Mouse (Mus musculus) G1E-ER4 (cell line): Measurements from ENCODE around the gene Fastkd5. TPM values are rescaled to one million over a fixed set of nuclear protein-coding genes. Genes with fewer than 3 reads are reported as not detected.

Source experiments
- GATA1 ChIP-seq: IDR thresholded peaks from one replicate; pipeline ENCODE4 v1.8.0; 2012; ENCODE audit warnings: low read length, inconsistent platforms
- polyA plus RNA-seq: library from polyadenylated mRNA; stranded (reverse); fragments of >175 nt; gene quantifications from 2 replicates; pipeline ENCODE4 v1.2.3, GENCODE M21; 2012

Gene Fastkd5
- 1.1 TPM in 2 replicates for polyA plus RNA-seq

GRCm38 (mm10) chr2:130629839-130630203, at the start of gene Fastkd5, which contains the start of gene Ubox5:
TSS of gene Fastkd5 (minus strand) at chr2:130630027.
TSS of gene Ubox5 (minus strand) at chr2:130630038.
- no peak for TF ChIP-seq GATA1

DNA sequence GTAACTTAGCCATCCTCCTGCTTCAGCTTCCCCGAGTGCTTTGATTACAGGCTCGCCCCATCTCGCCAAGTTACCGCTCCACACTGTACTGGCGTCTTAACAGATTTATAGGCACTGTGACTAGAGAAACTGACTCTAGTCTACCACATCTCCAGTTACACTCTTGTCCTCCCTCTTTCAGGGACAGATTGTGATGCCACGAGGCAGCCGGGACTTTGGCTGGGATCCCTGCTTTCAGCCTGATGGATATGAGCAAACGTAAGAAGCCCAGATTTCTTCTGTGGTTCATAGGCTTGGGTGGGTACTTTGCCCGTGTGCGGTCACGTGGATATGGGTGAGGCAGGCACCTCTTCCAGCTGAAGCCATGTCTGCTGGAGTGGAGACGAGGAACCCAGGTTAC, 49.3 kb upstream of the Fastkd5 start:
- TF ChIP-seq GATA1: no peak

GRCm38 (mm10) chr2:130677211-130677610, 47.4 kb upstream of the Fastkd5 start:
- TF ChIP-seq GATA1: no peak

DNA sequence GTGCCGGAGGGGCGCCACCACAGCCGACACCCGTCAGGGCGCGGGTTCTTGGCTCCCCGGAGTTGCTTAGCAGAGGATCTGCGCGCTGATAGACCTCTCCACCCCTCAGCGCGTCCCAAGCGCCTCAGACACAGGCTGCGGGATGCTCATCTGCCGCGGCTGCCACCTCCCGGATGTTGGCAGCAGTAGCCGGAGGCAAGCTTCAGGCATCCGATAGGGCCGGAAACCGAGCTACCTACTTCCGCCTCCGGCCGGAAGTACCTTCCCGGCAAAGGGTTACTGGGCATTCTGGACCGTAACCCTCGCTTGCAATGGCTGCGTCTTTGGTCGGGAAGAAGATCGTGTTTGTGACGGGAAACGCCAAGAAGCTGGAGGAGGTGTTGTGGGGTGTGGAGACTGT, 37.7 kb upstream of the Fastkd5 start, which contains the start of gene Itpa:
TSS of gene Itpa (plus strand) at position 52 of the 400 bp plus-strand sequence.
- TF ChIP-seq GATA1: no peak

DNA sequence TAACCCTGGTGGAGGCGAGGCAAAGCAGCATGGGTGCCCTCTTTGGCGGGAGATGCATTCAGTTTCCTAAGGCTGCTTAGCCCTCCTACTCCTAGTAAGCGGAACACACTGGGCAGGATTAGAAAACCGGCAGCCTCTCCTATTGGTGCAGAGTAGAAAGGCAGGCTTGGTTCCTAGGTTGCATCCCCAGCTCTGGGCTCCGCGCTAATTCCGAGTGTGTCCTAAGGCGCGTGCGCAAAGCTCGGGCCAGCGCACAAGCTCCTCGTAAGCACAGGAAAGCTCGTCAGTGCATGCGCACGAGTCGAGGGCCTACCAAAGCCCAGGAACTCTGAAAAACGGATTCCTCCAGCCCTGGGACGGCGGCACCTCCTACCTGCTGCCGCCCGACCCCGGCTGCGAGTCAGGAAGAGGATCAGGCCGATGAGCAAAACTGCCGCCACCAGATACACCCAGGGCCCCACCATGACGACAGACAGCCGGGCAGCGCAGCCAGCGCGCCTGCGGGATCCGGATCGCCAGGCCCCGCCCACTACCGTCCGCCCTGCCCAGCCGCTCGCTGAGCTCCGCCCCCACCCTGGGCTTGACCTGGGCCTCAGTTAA, 34.4 kb upstream of the Fastkd5 start, which contains the start of gene Ddrgk1:
TSS of gene Ddrgk1 (minus strand) at position 558 of the 600 bp plus-strand sequence.
- TF ChIP-seq GATA1: no peak

DNA sequence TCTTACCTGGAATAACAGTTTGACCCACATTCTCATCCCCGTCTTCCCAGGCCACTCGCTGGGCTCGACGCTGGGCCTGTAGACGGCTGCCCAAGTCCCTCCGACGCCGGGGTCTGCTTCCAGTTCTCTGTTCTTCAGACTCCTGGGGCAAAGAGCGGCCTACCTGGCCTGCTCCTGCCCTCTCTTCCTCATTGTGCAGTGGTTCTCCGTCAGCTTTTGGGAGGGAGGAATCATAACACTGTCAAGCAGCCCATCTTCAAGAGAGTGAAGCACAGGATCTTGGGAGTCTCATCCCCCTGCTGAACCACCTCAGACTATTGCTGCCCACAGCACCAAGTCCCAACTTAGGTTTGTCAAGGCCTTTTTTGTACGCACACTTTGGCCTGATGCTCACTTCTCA, 33.5 kb upstream of the Fastkd5 start:
- TF ChIP-seq GATA1: no peak

- no peak for TF ChIP-seq GATA1
Observed at GRCm38 (mm10) chr2:130658530-130658929, 28.7 kb upstream of the Fastkd5 start.

GRCm38 (mm10) chr2:130657541-130657940, 27.7 kb upstream of the Fastkd5 start:
- no peak for TF ChIP-seq GATA1

GRCm38 (mm10) chr2:130656536-130656935, 26.7 kb upstream of the Fastkd5 start:
- TF ChIP-seq GATA1: no peak

- TF ChIP-seq GATA1: no peak
Observed at GRCm38 (mm10) chr2:130655660-130656339, 26.0 kb upstream of the Fastkd5 start.

DNA sequence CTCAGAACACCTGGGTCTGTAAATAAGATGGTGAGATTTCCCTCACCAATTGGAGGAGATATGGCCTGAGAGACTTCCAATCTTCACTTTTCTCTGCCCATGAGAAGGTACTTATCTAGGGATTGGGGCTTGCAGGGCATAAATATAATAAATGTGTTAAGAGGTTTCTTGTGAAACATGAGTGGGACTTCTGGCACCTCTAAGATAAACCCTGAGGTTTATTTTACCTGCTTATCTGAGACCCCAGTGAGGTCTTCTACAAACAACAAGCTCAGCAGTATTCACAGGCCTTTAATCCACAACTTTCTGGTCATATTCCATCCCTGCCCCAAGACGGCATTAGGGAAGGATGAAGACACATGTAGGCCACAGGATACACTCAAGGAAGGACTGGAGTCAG, 23.9 kb upstream of the Fastkd5 start:
- TF ChIP-seq GATA1: no peak

- no peak for TF ChIP-seq GATA1
Observed at GRCm38 (mm10) chr2:130653303-130653702, 23.5 kb upstream of the Fastkd5 start.

DNA sequence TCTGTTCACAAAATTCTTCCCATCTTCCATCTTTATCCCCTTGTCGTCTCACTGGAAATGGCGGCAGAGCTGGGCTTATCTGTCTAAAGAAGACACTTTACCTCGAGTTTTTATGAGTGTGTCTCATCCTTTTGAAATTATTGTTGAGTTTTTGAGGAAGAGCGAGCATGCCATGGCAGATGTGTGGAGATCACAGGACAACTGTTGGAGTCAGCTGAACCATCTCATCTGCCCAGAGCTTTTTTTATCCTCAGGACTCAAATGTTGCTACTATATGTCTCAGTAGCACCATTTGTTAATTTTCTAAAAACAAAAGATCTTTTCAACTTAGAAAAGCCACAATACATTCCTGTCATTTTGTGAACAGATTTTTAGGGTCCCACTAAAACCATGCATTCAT, 15.4 kb upstream of the Fastkd5 start:
- no peak for TF ChIP-seq GATA1

DNA sequence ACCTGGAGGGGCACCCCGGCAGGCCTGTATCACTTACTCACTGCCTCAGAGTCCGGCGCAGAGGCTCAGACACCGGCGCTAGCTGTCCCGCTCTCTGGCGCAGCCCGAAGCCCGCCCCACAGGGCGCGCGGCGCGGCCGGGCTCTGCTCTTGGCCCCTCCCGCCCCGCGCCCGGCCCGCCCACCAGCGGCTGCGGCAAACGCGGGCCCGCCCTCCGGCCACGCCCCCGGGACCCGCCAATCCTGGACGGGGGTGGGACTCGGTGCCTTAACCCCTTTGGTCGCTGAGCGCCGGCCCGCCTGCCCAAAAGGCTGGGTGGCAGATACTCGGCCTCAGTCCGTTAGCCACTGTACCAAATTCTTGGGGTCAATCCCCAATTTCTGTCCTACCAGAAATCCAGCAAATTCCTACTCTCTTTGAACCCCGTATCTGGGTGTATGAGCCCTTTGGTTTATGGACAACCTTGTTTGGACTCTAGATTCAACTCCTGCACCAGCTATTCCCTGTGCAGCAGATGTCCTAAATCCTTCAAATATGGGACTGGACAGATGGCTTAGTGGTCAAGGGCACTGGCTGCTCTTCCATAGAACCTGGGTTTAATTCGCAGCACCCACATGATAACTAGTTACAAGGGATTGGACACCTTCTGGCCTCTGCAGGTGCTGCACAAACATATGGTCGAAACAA, 13.0 kb upstream of the Fastkd5 start, which contains the start of gene Lzts3:
TSS of gene Lzts3 (minus strand) at position 120 of the 686 bp plus-strand sequence.
- TF ChIP-seq GATA1: no peak

DNA sequence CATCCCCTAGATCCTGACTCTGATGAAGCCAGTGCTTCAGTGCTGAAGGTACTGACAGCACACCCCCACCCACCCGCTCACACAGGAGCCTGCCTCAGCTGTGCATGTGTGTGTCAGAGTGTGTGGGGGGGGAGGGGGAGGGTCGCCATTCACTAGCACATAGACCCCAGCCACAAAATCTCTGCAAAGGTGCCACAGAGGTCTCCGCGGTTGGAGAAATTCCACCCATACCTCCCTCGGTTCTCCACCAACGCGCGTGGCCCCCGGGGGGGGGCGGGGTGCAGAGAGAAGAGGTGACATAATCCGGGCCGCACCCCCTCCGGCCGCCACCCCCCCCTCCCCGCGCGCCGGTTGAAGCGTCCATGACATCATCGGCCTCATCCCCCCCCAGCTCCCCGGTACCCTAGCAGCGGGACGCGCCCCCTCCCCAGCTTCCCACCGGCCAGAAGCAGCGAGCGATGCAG, 12.4 kb upstream of the Fastkd5 start:
- no peak for TF ChIP-seq GATA1

DNA sequence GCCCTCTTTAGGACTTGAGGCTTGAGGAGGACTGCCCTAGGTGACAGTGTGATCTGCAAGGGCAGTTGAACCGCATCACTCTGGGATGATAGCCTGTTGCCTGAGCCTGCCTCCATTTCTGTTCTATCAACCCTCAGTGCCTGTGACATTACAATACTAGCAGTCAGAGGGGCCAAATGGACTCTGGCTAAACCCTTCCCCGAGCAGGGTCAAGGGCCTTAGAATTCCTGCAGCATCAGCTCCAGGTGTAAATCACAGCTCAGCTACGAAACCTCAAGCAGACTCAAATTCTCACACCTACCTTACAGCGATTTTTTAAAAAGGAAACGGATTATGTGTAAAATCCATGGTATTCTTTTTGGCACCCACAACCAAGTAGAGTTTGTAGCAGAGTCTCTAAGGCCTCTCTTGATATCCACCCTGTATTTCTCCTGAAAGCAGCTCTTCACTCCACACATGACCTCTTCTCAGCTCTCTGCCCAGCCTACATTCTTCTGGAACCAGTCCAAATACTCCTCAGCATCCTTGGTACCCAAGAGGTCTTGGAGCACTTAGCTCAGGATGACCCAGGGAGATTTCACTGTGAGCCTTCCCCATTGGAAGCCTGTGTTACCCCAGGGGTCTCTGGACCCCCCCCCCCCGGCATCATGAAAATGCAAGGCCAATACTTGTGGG, 11.7 kb upstream of the Fastkd5 start:
- TF ChIP-seq GATA1: no peak
